Mouse (Mus musculus) adrenal gland (tissue): ENCODE measurements around the gene Agrp.

Experiments used
- intact Hi-C: fragments of 180-260 bp; cut with DNase I; formaldehyde crosslinking; loops from one replicate; pipeline ENCODE4 v1.15.1; 2025

The Agrp gene

DNA sequence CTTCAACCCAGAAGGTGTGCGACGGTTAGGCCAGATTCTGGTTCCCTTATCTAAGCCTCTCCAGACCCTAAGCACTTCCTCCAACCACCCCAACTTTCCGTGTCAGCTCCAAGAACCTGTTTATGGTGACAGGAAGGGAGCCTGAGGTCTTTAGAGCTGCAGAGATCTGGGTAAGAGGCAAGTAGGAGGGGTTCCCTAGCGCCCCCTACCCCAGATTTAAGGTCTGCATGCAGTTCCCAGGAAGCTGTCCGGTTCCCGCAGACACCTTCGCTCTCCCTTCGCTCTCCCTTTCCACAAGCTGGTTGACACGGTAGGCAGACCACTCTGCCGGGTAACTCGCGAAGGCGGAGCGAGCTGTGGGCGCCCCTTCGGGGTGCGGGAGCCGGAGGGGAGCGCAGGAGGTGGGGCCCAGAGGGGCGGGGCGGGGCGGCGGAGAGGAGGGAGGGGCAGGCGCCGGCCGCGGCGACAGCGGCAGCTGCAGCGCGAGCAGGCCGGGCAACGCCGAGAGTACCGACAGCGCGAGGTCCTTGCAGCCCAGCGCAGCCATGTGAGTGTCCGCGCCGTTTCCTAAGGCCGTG is 32.3 kb downstream of the Agrp start, which contains the start of gene Ripor1:
Gene Ripor1 (plus strand): TSS at position 452 of the 578 bp plus-strand sequence.
- intact Hi-C loops: loop anchor here (5.0 kb wide), 1 partner anchor 38 kb away; the partner anchor contains the start of gene Atp6v0d1

- intact Hi-C loops: loop anchor here (5.0 kb wide), 1 partner anchor 35 kb away; the partner anchor contains the start of gene Atp6v0d1
Observed at GRCm38 (mm10) chr8:105602540-105602939, 34.7 kb downstream of the Agrp start.

- intact Hi-C loops: loop anchor here (5.0 kb wide), 1 partner anchor 34 kb away; the partner anchor contains the start of gene Atp6v0d1
Observed at GRCm38 (mm10) chr8:105601301-105601700, 35.9 kb downstream of the Agrp start.

DNA sequence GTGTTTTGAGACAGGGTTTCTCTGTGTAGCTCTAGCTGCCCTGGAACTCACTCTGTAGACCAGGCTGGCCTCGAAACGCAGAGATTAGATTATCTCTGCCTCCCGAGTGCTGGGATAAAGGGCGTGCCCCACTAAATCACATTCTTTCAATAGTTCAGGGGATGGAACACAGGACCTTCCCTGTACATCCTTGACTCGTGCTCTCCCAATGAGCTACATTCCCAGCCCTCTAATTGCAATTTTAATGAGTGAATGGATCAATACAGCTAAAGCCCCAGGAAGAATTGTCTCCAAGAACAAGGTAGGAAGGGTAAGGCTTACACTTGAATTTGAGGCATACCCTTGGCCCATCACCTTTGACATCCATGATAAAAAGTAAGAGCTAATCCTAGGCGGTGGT is 38.4 kb downstream of the Agrp start:
- intact Hi-C loops: no loop called here

DNA sequence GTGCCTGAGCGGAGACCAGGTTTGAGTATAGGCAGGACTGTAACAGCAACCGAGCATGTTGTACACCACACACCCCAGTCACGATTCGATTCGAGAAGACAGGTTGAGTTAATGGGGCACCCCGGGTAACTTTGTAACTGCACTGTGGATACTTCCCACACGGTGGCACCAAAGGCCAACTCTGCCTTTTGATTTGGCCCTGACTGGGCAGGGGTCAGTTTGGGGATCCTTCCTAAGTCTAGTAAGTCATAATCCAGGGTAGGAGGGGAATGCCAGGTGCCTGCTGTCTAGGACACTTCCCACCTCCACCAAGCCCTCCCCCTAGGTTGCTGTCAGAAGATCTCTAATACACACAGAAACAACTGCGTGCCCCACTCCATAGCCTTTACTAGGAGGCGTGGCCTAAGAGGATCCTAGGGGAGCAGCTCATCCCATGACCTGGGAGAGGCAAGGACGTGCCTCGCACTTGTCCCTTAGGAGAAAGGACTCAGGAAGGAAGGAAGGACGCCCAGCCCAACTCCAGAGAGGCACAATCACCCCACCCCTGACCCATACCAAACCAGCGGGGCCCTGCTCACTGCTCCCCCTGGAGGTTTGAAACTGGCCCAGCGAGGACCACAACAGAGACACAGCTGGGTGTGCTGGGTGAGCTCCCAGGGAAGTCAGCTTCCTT is 40.7 kb downstream of the Agrp start:
- intact Hi-C loops: no loop called here

DNA sequence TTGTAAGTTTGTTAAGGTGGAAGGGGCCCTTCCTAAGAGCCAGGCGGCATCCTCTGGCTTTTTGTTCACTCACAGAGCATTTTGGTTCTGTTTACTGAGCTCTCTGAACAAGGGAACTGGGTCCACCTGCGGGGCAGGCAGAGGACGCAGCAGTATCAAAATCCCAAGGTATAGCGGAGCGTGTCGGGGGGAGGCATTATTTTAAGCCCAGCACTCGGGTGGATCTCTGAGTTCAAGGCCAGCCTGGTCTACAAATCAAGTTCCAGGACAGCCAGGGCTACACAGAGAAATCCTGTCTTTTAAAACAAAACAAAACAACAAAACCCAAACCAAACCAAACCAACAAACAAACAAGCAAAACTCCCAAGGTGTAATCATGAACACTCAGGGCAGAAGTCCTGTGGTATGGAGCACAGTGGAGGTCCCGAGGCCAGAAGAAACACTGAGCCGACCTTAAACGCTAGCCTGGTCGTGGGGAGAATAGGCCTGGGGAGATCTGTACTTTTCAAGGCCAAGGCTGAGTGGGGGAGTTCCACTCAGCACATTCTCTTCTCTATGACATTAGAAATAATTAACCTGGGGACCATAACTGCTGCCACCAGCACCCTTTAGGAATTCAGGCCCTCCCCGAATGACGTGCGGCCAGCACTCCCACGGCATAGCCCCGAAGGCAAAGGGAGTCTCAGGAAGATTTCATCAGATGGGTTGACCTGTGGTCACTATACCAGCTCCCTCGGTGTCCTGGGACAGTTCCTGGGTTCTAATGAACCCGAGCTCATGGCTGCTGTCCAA is 42.5 kb downstream of the Agrp start:
- intact Hi-C loops: no loop called here

DNA sequence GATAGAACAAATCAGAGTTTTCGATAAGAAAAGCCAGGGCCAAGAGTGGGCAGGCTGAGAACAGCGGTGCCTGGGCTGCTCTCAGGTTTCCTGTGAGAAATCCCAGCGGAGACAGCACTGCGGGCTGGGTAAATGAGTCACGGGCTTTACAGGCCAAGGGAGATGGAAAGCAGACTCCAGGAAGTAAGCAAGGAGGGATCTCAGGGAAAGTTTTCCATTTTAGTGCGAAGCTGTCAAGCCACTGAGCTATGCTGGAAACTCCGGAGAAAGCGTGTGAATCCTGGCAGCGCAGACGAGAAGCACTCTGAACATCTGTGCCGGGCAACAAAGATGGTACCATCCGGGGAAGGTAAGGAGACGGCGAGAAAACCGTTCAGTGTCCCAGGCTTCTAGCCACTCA is 43.3 kb downstream of the Agrp start:
- intact Hi-C loops: no loop called here

- intact Hi-C loops: no loop called here
Observed at GRCm38 (mm10) chr8:105592431-105592830, 44.8 kb downstream of the Agrp start.

GRCm38 (mm10) chr8:105579719-105580118 is 57.5 kb downstream of the Agrp start:
- intact Hi-C loops: no loop called here

DNA sequence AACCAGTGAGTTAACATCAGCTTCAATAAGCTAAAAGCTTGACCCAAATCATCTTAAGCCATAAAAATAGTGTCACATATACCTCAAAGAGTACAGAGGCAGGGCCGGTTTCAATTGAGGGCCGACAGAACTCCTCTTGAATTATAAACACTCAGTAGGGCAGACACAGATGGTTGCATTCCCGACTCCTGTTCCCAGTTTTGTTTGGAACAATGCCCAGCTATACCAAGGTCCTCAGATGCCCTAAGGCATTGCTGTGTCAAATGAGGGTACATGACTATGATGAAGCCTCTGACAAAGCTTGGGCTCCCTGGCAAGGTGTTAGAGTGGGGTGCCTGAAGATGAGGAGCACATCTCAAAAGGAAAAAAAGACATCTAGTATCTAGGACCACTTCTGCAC is 61.7 kb downstream of the Agrp start:
- intact Hi-C loops: no loop called here

- intact Hi-C loops: no loop called here
Observed at GRCm38 (mm10) chr8:105574741-105575140, 62.5 kb downstream of the Agrp start.

DNA sequence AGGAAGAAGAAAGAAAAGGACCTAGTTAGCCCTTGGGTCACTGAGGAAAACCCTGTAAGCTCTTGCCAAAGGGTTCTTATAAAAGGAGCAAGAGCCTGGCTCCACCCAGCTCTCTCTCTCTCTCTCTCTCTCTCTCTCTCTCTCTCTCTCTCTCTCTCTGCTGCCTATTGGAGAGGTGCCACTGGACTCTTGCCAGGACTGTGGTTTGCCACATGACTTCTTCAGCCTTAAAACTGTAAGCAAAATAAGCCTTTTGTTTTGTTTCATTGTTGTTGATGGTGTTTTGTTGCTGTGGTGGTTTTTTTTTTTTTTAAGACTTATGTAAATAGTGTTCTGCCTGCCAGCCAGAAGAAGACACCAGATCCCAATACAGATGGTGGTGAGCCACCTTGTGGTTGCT is 63.8 kb downstream of the Agrp start:
- intact Hi-C loops: no loop called here

GRCm38 (mm10) chr8:105571810-105572209 is 65.4 kb downstream of the Agrp start:
- intact Hi-C loops: no loop called here

GRCm38 (mm10) chr8:105566703-105567595 is 70.2 kb downstream of the Agrp start:
- intact Hi-C loops: loop anchor here (5.0 kb wide), 1 partner anchor 35 kb away; no protein-coding TSS in a partner anchor

DNA sequence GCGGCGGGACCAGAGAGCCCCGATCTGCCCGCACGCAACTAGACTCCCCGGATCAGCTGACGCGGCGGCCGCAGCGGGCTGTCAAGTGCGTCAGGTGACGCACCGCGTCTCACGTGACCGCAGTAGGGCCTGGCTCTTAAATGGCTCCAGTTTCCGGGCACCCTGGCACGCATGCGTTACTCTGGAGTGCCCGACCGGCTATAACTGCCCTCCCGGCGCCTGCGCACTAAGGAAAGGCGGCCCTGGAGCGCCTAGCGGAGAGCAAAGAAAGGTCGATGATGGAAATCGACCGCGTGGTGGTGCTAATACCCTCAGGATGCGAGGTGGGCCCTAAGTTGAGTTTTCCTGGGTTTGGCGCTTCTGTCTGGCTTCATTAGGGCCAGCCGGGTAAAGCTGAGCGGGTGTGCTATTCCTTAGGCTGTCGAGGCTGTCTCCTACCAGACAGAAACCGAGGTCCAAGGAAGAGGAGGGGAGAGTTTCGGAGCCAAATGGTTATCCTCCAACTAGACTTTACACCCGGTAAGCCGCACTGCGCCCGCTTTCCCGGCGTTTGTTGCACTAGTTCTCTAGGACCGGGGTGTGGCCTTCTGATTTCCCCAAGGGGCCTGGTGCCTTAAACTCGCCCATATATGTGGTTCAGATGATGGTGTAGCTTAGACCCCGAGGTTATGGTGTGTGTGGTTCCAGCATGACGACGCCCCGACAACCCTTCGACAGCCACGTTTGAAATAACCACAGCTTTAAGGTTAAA is 71.1 kb downstream of the Agrp start, which contains the start of gene Atp6v0d1:
Gene Atp6v0d1 (minus strand): TSS at position 96 of the 751 bp plus-strand sequence.
- intact Hi-C loops: loop anchor here (5.0 kb wide), 1 partner anchor 36 kb away; no protein-coding TSS in a partner anchor

GRCm38 (mm10) chr8:105565401-105565881 is 71.8 kb downstream of the Agrp start:
- intact Hi-C loops: loop anchor here (5.0 kb wide), 1 partner anchor 37 kb away; no protein-coding TSS in a partner anchor

- intact Hi-C loops: loop anchor here (5.0 kb wide), 1 partner anchor 38 kb away; no protein-coding TSS in a partner anchor
Observed at GRCm38 (mm10) chr8:105564573-105565229, 72.5 kb downstream of the Agrp start.

DNA sequence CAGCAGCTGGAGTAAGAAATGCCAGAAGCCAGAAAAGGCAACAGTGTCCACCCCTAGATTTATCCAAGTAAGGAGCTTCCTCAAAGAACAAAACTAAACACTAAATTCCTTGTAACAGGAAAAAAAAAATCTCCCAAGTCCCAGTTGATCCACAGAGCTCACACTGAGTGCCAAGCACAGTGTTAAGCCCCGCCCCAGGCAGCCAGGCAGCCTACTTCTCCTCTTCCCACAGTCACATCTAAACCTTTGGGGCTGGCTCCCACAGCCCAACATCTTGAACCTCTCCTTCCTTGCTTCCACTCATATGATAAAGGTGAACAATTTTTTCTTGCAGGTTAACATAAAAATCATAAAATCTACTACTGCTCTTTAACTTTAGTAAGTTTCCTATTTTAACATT is 73.3 kb downstream of the Agrp start:
- intact Hi-C loops: no loop called here

DNA sequence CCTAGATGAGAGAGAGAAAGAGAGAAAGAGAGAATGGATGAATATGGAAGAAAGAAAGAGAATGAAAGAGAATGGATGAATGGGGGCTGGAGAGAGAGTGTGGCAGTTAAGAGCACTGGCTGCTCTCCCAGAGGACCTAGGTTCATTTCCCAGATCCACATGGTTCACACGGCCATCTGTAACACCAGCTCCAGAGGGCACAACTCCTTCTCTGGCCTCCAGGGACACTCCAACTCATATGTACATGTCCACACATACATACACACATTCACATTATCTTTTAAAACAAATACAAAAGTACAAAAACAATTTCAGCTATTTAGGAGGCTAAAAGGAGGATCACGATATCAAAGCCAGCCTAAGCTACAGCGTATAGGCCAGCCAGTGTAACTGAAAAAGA is 74.3 kb downstream of the Agrp start:
- intact Hi-C loops: no loop called here
